8 mouse cellular contexts compared by ENCODE assay signal in the genomic region with DNA sequence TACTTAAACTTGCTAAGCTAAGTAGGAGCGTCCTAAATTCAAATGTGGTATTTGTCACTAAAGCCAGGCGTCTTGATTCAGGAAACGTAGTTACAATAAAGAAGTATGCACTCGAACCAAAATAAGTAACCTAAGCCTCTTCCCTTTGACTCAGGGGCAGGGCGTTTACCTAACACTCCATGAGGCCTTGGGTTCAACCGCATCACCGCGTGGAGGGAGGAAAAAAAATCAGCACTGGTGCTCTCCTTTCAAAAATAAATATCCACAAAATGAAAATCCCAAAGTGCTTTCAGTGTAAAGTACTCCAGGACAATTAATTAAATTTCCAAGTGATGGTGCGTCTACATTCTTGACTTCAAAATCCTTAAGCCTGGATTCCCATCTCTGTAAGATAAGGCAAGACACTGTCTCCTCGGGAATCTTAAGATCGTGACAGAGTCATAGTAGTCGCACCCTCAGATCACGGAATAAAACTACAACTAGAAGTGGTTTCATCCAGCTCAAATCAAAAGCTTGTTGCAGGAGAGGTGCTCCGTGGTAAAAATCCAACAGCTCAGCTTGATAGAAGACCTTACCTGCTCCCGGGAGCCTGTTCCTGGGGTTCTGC. TPM values are rescaled to one million over a fixed set of nuclear protein-coding genes. Genes with fewer than 3 reads are reported as not detected.
DNase-seq lines count a peak whose midpoint lies in the region; ATAC-seq and TF ChIP-seq lines count a peak whose summit lies in the region.

No protein-coding gene starts in this region.

- ATAC-seq in forebrain, embryonic 11.5 days (replicated peaks; ENCODE audit: low FRiP score): no peak; the same call in 1 of the 2 replicates
- ATAC-seq in liver, embryonic 12.5 days: peak; percentile 52
- ATAC-seq in granulocyte monocyte progenitor cell, adult 5-6 weeks (replicated peaks; ENCODE audit: poor library complexity, severe bottlenecking): no peak

- H3K9me3 ChIP-seq in heart, embryonic 10.5 days: no peaks in the 10 kb centered on the region
- no peaks in the 10 kb centered on the region for H3K9me3 ChIP-seq in E14TG2a.4 (ENCODE audit: low read length)
- no peaks in the 10 kb centered on the region for H3K9me3 ChIP-seq in forebrain, embryonic 11.5 days (ENCODE audit: control insufficient read depth, low read length)
- H3K9me3 ChIP-seq in liver, embryonic 12.5 days (replicated peaks): no peaks in the 10 kb centered on the region

- peaks cover 11% of the 10 kb centered on the region for H3K36me3 ChIP-seq in heart, embryonic 10.5 days
- H3K36me3 ChIP-seq in E14TG2a.4 (ENCODE audit: insufficient read depth, low read length): peaks cover 19% of the 10 kb centered on the region
- H3K36me3 ChIP-seq in forebrain, embryonic 11.5 days (ENCODE audit: control insufficient read depth, insufficient read depth, low read length): no peaks in the 10 kb centered on the region
- peaks cover 9% of the 10 kb centered on the region for H3K36me3 ChIP-seq in liver, embryonic 12.5 days

- peak overlapping the region; percentile 98 for H3K4me3 ChIP-seq in heart, embryonic 10.5 days
- H3K4me3 ChIP-seq in E14TG2a.4 (replicated peaks; ENCODE audit: low read length): peak overlapping the region; percentile 99
- H3K4me3 ChIP-seq in forebrain, embryonic 11.5 days (ENCODE audit: low read depth, low read length): peak overlapping the region; percentile 83
- peak overlapping the region; percentile 83 for H3K4me3 ChIP-seq in liver, embryonic 12.5 days

- WGBS in heart, embryonic 10.5 days: 5% methylated on average over 15 of the region's 15 CpGs
- 9% methylated on average over 15 of the region's 15 CpGs for WGBS in forebrain, embryonic 11.5 days
- 2% methylated on average over 15 of the region's 15 CpGs for WGBS in liver, embryonic 12.5 days (ENCODE audit: insufficient replicate concordance)

- no peak for DNase-seq in heart, embryonic 10.5 days (ENCODE audit: low spot score)
- no peak for DNase-seq in heart, postnatal 25 days (ENCODE audit: low spot score)
- DNase-seq in forebrain, embryonic 11.5 days (ENCODE audit: low spot score): no peak
- no peak for DNase-seq in kidney, adult 8-10 months
- DNase-seq in adrenal gland, adult 8-10 months: no peak

- intact Hi-C loops in heart, postnatal 25 days (cut with DNase I): loop anchor here (10.0 kb wide), 1 partner anchor 758 kb away; the partner anchor contains the start of genes Mrps27 and Ptcd2

- TF ChIP-seq CTCF in E14TG2a.4 (conservative IDR thresholded peaks at IDR 0.05; ENCODE audit: low read length): no peak

- H3K4me1 ChIP-seq in heart, embryonic 10.5 days: peaks cover 18% of the 10 kb centered on the region
- H3K4me1 ChIP-seq in E14TG2a.4 (replicated peaks; ENCODE audit: low read depth, low read length): peaks cover 25% of the 10 kb centered on the region
- no peaks in the 10 kb centered on the region; the same call in 1 of the 2 replicates for H3K4me1 ChIP-seq in forebrain, embryonic 11.5 days (replicated peaks; ENCODE audit: control insufficient read depth, insufficient read depth, low read length)
- peaks cover 48% of the 10 kb centered on the region for H3K4me1 ChIP-seq in liver, embryonic 12.5 days

- peak overlapping the region; percentile 86 for H3K9ac ChIP-seq in forebrain, embryonic 11.5 days (ENCODE audit: low read length)
- H3K9ac ChIP-seq in liver, embryonic 12.5 days: peak overlapping the region; percentile 84

- peak overlapping the region; percentile 84 for H3K4me2 ChIP-seq in forebrain, embryonic 11.5 days (ENCODE audit: low read depth, low read length, severe bottlenecking)
- H3K4me2 ChIP-seq in liver, embryonic 12.5 days: peak overlapping the region; percentile 80

- H3K27me3 ChIP-seq in heart, embryonic 10.5 days (ENCODE audit: insufficient read depth, poor library complexity, severe bottlenecking): no peaks in the 10 kb centered on the region
- H3K27me3 ChIP-seq in E14TG2a.4 (ENCODE audit: insufficient read depth, low read length): peaks cover 14% of the 10 kb centered on the region
- H3K27me3 ChIP-seq in forebrain, embryonic 11.5 days (ENCODE audit: control insufficient read depth, insufficient read depth, low read length): no peaks in the 10 kb centered on the region
- H3K27me3 ChIP-seq in liver, embryonic 12.5 days (replicated peaks): peaks cover 2% of the 10 kb centered on the region; the same call in 1 of the 2 replicates

- peak overlapping the region; percentile 92 for H3K27ac ChIP-seq in heart, embryonic 10.5 days
- H3K27ac ChIP-seq in forebrain, embryonic 11.5 days (ENCODE audit: low read depth, low read length): 0 out of 2 replicates have a peak overlapping the region, but pooled peaks have one; percentile 41
- H3K27ac ChIP-seq in liver, embryonic 12.5 days: peak overlapping the region; percentile 82

RNA-seq across cellular contexts. Expression of gene Bdp1, which starts 0.7 kb away (rescaled TPM):
- polyA plus RNA-seq in heart, embryonic 10.5 days (2016; fragmentation: Nextera tagmentation; extraction: Ambion mirVana): 21.6 and 22.3 TPM in 2 replicates
- 10 to 100 TPM; 25.3 to 29.3 TPM for total RNA-seq in heart, postnatal 25 days (2021)
- 25.7 and 31.2 TPM in 2 replicates for polyA plus RNA-seq in forebrain, embryonic 11.5 days (2014; fragmentation: Nextera tagmentation; extraction: Ambion mirVana)
- 24.9 and 25.0 TPM in 2 replicates for polyA plus RNA-seq in liver, embryonic 12.5 days (2016; fragmentation: Nextera tagmentation; extraction: Ambion mirVana)
- total RNA-seq in granulocyte monocyte progenitor cell, adult 5-6 weeks (2014; fragmentation: Nextera tagmentation): 37.0 and 38.2 TPM in 2 replicates
- 54.2 and 57.0 TPM in 2 replicates for total RNA-seq in granulocyte monocyte progenitor cell, adult 5-6 weeks (2017)
- total RNA-seq in adrenal gland, adult 8-10 months (2022): 10 to 100 TPM; 26.9 to 35.3 (median 30.5) TPM

RNA-seq across cellular contexts. Expression of gene Serf1, which starts 4.7 kb away (rescaled TPM):
- 77.4 and 93.1 TPM in 2 replicates for polyA plus RNA-seq in heart, embryonic 10.5 days (2016; fragmentation: Nextera tagmentation; extraction: Ambion mirVana)
- total RNA-seq in heart, postnatal 25 days (2021): 1 to 10 TPM; 5.6 to 6.7 TPM
- 185 and 203 TPM in 2 replicates for polyA plus RNA-seq in forebrain, embryonic 11.5 days (2014; fragmentation: Nextera tagmentation; extraction: Ambion mirVana)
- polyA plus RNA-seq in liver, embryonic 12.5 days (2016; fragmentation: Nextera tagmentation; extraction: Ambion mirVana): 31.5 and 33.7 TPM in 2 replicates
- 57.7 and 60.1 TPM in 2 replicates for total RNA-seq in granulocyte monocyte progenitor cell, adult 5-6 weeks (2014; fragmentation: Nextera tagmentation)
- total RNA-seq in granulocyte monocyte progenitor cell, adult 5-6 weeks (2017): 52.3 and 53.4 TPM in 2 replicates
- total RNA-seq in adrenal gland, adult 8-10 months (2022): 10 to 100 TPM in 2 of 4 experiments, 1 to 10 TPM in 2; 7.7 to 20.8 (median 10.1) TPM

RNA-seq across cellular contexts. Expression of gene Smn1, which starts 21.5 kb away (rescaled TPM):
- polyA plus RNA-seq in heart, embryonic 10.5 days (2016; fragmentation: Nextera tagmentation; extraction: Ambion mirVana): 45.6 and 64.3 TPM in 2 replicates
- 10 to 100 TPM; 13.5 to 16.0 TPM for total RNA-seq in heart, postnatal 25 days (2021)
- polyA plus RNA-seq in forebrain, embryonic 11.5 days (2014; fragmentation: Nextera tagmentation; extraction: Ambion mirVana): 79.9 and 91.0 TPM in 2 replicates
- 39.1 and 41.0 TPM in 2 replicates for polyA plus RNA-seq in liver, embryonic 12.5 days (2016; fragmentation: Nextera tagmentation; extraction: Ambion mirVana)
- total RNA-seq in granulocyte monocyte progenitor cell, adult 5-6 weeks (2014; fragmentation: Nextera tagmentation): 101 and 113 TPM in 2 replicates
- 59.7 and 75.1 TPM in 2 replicates for total RNA-seq in granulocyte monocyte progenitor cell, adult 5-6 weeks (2017)
- total RNA-seq in adrenal gland, adult 8-10 months (2022): 10 to 100 TPM; 27.5 to 48.1 (median 39.0) TPM

Comparison
In these comparisons a context has a peak if more than half of its experiments do, and no peak if none do; other contexts are left out.
1. H3K27ac ChIP-seq: peak in every context shown above with its lines; median percentile 92 in heart, embryonic 10.5 days; 82 in liver, embryonic 12.5 days; 41 in forebrain, embryonic 11.5 days.